Mouse (Mus musculus): ENCODE data around the gene Tmem170. TPM values are rescaled to one million over a fixed set of nuclear protein-coding genes. Genes with fewer than 3 reads are reported as not detected.

The Tmem170 gene
- polyA plus RNA-seq, 1 experiment from 2014 or later = 8.0 TPM

DNA sequence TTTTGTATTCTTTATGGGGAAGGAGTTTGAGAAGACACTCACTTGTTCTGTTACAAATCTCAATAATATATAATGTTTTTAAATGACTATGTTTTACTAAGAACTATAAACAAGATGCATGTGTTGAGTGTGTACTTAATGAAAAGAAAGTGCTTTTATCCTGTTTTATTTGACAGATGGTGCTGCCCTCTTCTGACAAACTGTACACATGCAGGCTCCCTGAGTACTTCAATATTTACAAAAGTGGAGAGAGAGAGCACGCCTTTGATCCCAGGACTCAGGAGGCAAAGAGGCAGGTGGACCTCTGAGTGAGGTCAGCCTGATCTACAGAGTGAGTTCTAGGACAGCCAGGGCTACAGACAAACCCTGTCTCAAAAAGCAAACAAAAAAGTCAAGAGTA lies 41.0 kb downstream of the Tmem170 start:
- H3K27ac ChIP-seq (ENCODE audit: low read depth, low read length) = no peak overlapping the region
- H3K9ac ChIP-seq (ENCODE audit: low read depth, low read length) = no peak overlapping the region
- H3K4me2 ChIP-seq = no peak overlapping the region
- no peak for DNase-seq (ENCODE audit: low spot score)
- no peak overlapping the region for H3K4me3 ChIP-seq (ENCODE audit: low read depth, low read length)
- peaks cover 18% of the 10 kb centered on the region for H3K36me3 ChIP-seq (ENCODE audit: control insufficient read depth, insufficient read depth, low read length)
- no peaks in the 10 kb centered on the region for H3K27me3 ChIP-seq (replicated peaks; ENCODE audit: control insufficient read depth, insufficient read depth, low read length)
- no peaks in the 10 kb centered on the region for H3K9me3 ChIP-seq (ENCODE audit: control insufficient read depth, low read length)
- peak; percentile 26; the same call in 1 of the 2 replicates for ATAC-seq (replicated peaks; ENCODE audit: low FRiP score)
- H3K4me1 ChIP-seq (replicated peaks; ENCODE audit: control insufficient read depth, insufficient read depth, low read length) = no peaks in the 10 kb centered on the region
- 57% methylated on average over 1 of the region's 1 CpGs for WGBS

GRCm38 (mm10) chr8:111834011-111834410 lies 42.5 kb downstream of the Tmem170 start:
- no peaks in the 10 kb centered on the region for H3K4me1 ChIP-seq (replicated peaks; ENCODE audit: control insufficient read depth, insufficient read depth, low read length)
- no peaks in the 10 kb centered on the region for H3K27me3 ChIP-seq (replicated peaks; ENCODE audit: control insufficient read depth, insufficient read depth, low read length)
- H3K9ac ChIP-seq (ENCODE audit: low read depth, low read length) = no peak overlapping the region
- DNase-seq (ENCODE audit: low spot score) (no peak), ATAC-seq (replicated peaks; ENCODE audit: low FRiP score) (no peak)
- H3K9me3 ChIP-seq (ENCODE audit: control insufficient read depth, low read length) = no peaks in the 10 kb centered on the region
- H3K27ac ChIP-seq (ENCODE audit: low read depth, low read length) = no peak overlapping the region
- no peak overlapping the region for H3K4me2 ChIP-seq
- H3K36me3 ChIP-seq (ENCODE audit: control insufficient read depth, insufficient read depth, low read length) = peaks cover 14% of the 10 kb centered on the region
- WGBS = 81% methylated on average over 6 of the region's 6 CpGs
- H3K4me3 ChIP-seq (ENCODE audit: low read depth, low read length) = no peak overlapping the region

GRCm38 (mm10) chr8:111832983-111833382 lies 43.6 kb downstream of the Tmem170 start:
- ATAC-seq (replicated peaks; ENCODE audit: low FRiP score) (no peak), DNase-seq (ENCODE audit: low spot score) (no peak)
- Histone ChIP-seq H3K9me3 (ENCODE audit: control insufficient read depth, low read length) (no peaks in the 10 kb centered on the region), H3K4me2 (no peak overlapping the region), H3K4me1 (replicated peaks; ENCODE audit: control insufficient read depth, insufficient read depth, low read length) (no peaks in the 10 kb centered on the region), H3K9ac (ENCODE audit: low read depth, low read length) (no peak overlapping the region), H3K36me3 (ENCODE audit: control insufficient read depth, insufficient read depth, low read length) (peaks cover 8% of the 10 kb centered on the region; the same call in 1 of the 2 replicates), H3K27ac (ENCODE audit: low read depth, low read length) (no peak overlapping the region), H3K4me3 (ENCODE audit: low read depth, low read length) (no peak overlapping the region), H3K27me3 (replicated peaks; ENCODE audit: control insufficient read depth, insufficient read depth, low read length) (no peaks in the 10 kb centered on the region)
- WGBS = 84% methylated on average over 5 of the region's 5 CpGs

DNA sequence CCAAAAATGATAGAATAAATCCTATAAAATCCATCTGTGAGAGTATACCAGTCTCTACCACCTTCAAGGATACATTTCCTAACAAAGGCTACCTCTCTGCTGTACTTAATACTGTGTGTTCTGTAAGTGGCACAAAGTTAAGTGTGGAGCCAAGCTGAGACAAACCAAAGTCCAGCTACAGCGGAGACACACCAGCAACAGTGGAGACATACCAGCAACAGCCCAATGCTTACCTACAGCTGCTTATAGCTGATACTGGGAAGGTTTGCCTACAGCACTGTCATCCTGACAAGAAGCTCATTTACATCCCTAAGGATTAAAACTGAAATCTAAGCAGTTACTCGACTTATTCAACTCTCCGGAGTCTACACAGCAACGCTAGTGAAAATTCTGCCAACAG lies 44.6 kb downstream of the Tmem170 start:
- H3K27ac ChIP-seq (ENCODE audit: low read depth, low read length) = no peak overlapping the region
- H3K36me3 ChIP-seq (ENCODE audit: control insufficient read depth, insufficient read depth, low read length) = peaks cover 7% of the 10 kb centered on the region; the same call in 1 of the 2 replicates
- no peaks in the 10 kb centered on the region for H3K27me3 ChIP-seq (replicated peaks; ENCODE audit: control insufficient read depth, insufficient read depth, low read length)
- no peak for ATAC-seq (replicated peaks; ENCODE audit: low FRiP score)
- DNase-seq (ENCODE audit: low spot score) = no peak
- WGBS = 86% methylated on average over 4 of the region's 4 CpGs
- no peak overlapping the region for H3K9ac ChIP-seq (ENCODE audit: low read depth, low read length)
- H3K4me1 ChIP-seq (replicated peaks; ENCODE audit: control insufficient read depth, insufficient read depth, low read length) = no peaks in the 10 kb centered on the region
- H3K4me3 ChIP-seq (ENCODE audit: low read depth, low read length) = no peak overlapping the region
- no peaks in the 10 kb centered on the region for H3K9me3 ChIP-seq (ENCODE audit: control insufficient read depth, low read length)
- H3K4me2 ChIP-seq = no peak overlapping the region

DNA sequence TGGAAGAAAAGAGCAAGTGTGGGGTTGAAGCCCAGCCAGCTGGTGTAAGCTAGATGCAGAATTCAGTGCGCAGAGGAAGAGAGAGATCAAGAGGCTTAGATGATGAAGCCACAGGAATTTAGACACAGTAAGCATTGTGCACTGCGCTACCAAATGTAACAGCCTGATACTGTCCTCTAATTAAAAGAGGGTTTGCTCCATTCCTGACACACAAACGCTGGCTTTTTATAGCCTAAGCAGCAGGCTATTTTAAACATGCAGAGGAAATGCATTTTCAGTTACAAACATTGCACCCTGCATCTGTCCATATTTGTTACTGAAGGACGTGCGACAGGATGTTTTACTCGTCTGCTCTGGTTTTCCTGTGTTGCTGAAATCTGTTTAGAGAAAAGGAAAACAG lies 48.0 kb downstream of the Tmem170 start:
- no peak overlapping the region for H3K4me2 ChIP-seq
- no peaks in the 10 kb centered on the region for H3K9me3 ChIP-seq (ENCODE audit: control insufficient read depth, low read length)
- no peaks in the 10 kb centered on the region for H3K27me3 ChIP-seq (replicated peaks; ENCODE audit: control insufficient read depth, insufficient read depth, low read length)
- H3K4me1 ChIP-seq (replicated peaks; ENCODE audit: control insufficient read depth, insufficient read depth, low read length) = no peaks in the 10 kb centered on the region
- H3K36me3 ChIP-seq (ENCODE audit: control insufficient read depth, insufficient read depth, low read length) = peaks cover 12% of the 10 kb centered on the region
- WGBS = 85% methylated on average over 6 of the region's 6 CpGs
- no peak overlapping the region for H3K9ac ChIP-seq (ENCODE audit: low read depth, low read length)
- no peak overlapping the region for H3K27ac ChIP-seq (ENCODE audit: low read depth, low read length)
- ATAC-seq (replicated peaks; ENCODE audit: low FRiP score) = no peak
- DNase-seq (ENCODE audit: low spot score) = no peak
- no peak overlapping the region for H3K4me3 ChIP-seq (ENCODE audit: low read depth, low read length)

GRCm38 (mm10) chr8:111825219-111825618 lies 51.3 kb downstream of the Tmem170 start:
- no peak for ATAC-seq (replicated peaks; ENCODE audit: low FRiP score)
- no peak overlapping the region for H3K4me2 ChIP-seq
- peaks cover 15% of the 10 kb centered on the region for H3K36me3 ChIP-seq (ENCODE audit: control insufficient read depth, insufficient read depth, low read length)
- H3K4me1 ChIP-seq (replicated peaks; ENCODE audit: control insufficient read depth, insufficient read depth, low read length) = no peaks in the 10 kb centered on the region
- H3K9ac ChIP-seq (ENCODE audit: low read depth, low read length) = no peak overlapping the region
- no peak for DNase-seq (ENCODE audit: low spot score)
- H3K4me3 ChIP-seq (ENCODE audit: low read depth, low read length) = no peak overlapping the region
- H3K27me3 ChIP-seq (replicated peaks; ENCODE audit: control insufficient read depth, insufficient read depth, low read length) = no peaks in the 10 kb centered on the region
- no peaks in the 10 kb centered on the region for H3K9me3 ChIP-seq (ENCODE audit: control insufficient read depth, low read length)
- 75% methylated on average over 6 of the region's 6 CpGs for WGBS
- no peak overlapping the region for H3K27ac ChIP-seq (ENCODE audit: low read depth, low read length)

DNA sequence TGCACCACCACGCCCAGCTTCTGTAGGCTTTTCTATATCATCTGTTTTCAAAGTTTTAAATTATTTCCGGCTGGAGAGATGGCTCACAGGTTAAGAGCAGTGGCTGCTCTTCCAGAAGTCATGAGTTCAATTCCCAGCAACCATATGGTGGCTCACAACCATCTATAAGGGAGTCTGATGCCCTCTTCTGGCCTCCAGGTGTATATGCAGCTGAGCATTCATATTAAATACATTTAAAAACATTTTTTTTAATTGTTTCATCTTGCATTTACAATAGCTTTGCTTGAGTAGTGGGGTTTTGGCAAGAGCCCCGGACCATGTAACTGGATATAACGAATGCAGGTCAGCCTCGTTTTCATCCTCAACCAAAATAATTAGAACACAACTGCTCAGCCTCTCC lies 52.2 kb downstream of the Tmem170 start:
- peaks cover 14% of the 10 kb centered on the region for H3K36me3 ChIP-seq (ENCODE audit: control insufficient read depth, insufficient read depth, low read length)
- 88% methylated on average over 5 of the region's 5 CpGs for WGBS

GRCm38 (mm10) chr8:111821199-111821598 lies 55.4 kb downstream of the Tmem170 start:
- Histone ChIP-seq H3K9me3 (ENCODE audit: control insufficient read depth, low read length) (no peaks in the 10 kb centered on the region), H3K4me2 (no peak overlapping the region), H3K36me3 (ENCODE audit: control insufficient read depth, insufficient read depth, low read length) (peaks cover 12% of the 10 kb centered on the region; the same call in 1 of the 2 replicates), H3K4me1 (replicated peaks; ENCODE audit: control insufficient read depth, insufficient read depth, low read length) (no peaks in the 10 kb centered on the region), H3K27me3 (replicated peaks; ENCODE audit: control insufficient read depth, insufficient read depth, low read length) (no peaks in the 10 kb centered on the region), H3K27ac (ENCODE audit: low read depth, low read length) (no peak overlapping the region), H3K4me3 (ENCODE audit: low read depth, low read length) (no peak overlapping the region), H3K9ac (ENCODE audit: low read depth, low read length) (no peak overlapping the region)
- ATAC-seq (replicated peaks; ENCODE audit: low FRiP score) = no peak
- WGBS = 49% methylated on average over 10 of the region's 10 CpGs
- DNase-seq (ENCODE audit: low spot score) = no peak

More for the DNA sequence above, 52.2 kb downstream of the Tmem170 start:
- ATAC-seq (replicated peaks; ENCODE audit: low FRiP score) (no peak), DNase-seq (ENCODE audit: low spot score) (no peak)
- H3K4me2 ChIP-seq = no peak overlapping the region
- no peaks in the 10 kb centered on the region for H3K4me1 ChIP-seq (replicated peaks; ENCODE audit: control insufficient read depth, insufficient read depth, low read length)
- H3K27ac ChIP-seq (ENCODE audit: low read depth, low read length) = no peak overlapping the region
- H3K9ac ChIP-seq (ENCODE audit: low read depth, low read length) = no peak overlapping the region
- no peaks in the 10 kb centered on the region for H3K27me3 ChIP-seq (replicated peaks; ENCODE audit: control insufficient read depth, insufficient read depth, low read length)
- no peak overlapping the region for H3K4me3 ChIP-seq (ENCODE audit: low read depth, low read length)
- no peaks in the 10 kb centered on the region for H3K9me3 ChIP-seq (ENCODE audit: control insufficient read depth, low read length)

DNA sequence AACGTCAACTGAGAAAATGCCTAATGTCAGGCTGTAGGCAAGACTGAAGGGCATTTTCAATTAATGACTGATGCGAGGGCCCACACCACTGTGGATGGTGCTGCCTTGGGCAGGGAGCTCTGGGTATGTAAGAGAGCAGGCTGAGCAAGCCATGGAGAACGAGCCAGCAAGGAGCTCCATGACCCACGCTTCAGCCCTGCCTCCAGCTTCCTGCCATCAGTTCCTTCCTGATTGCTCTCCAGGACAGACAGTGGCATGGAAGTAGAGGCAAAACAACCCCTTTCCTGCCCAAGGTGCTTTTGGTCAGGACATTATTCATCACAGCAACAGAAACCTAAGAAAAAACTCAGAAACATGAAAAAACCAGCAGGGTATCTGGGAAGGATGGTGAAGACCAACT lies 55.9 kb downstream of the Tmem170 start:
- no peaks in the 10 kb centered on the region for H3K27me3 ChIP-seq (replicated peaks; ENCODE audit: control insufficient read depth, insufficient read depth, low read length)
- H3K4me2 ChIP-seq = no peak overlapping the region
- H3K4me1 ChIP-seq (replicated peaks; ENCODE audit: control insufficient read depth, insufficient read depth, low read length) = no peaks in the 10 kb centered on the region
- H3K27ac ChIP-seq (ENCODE audit: low read depth, low read length) = no peak overlapping the region
- no peak overlapping the region for H3K4me3 ChIP-seq (ENCODE audit: low read depth, low read length)
- DNase-seq (ENCODE audit: low spot score) = no peak
- H3K9me3 ChIP-seq (ENCODE audit: control insufficient read depth, low read length) = no peaks in the 10 kb centered on the region
- no peak overlapping the region for H3K9ac ChIP-seq (ENCODE audit: low read depth, low read length)
- peaks cover 12% of the 10 kb centered on the region; the same call in 1 of the 2 replicates for H3K36me3 ChIP-seq (ENCODE audit: control insufficient read depth, insufficient read depth, low read length)
- WGBS = 76% methylated on average over 4 of the region's 4 CpGs
- ATAC-seq (replicated peaks; ENCODE audit: low FRiP score) = no peak

All from liver, embryonic 11.5 days (tissue).